Mouse (Mus musculus) ES-E14 (cell line): ENCODE results near the gene Dst.

ENCODE experiments used
- MAFK ChIP-seq: IDR thresholded peaks from 2 replicates; pipeline ENCODE4 v1.6.1; 2014; ENCODE audit warnings: mild to moderate bottlenecking, low read depth, low read length, inconsistent platforms; ENCODE audit not compliant: insufficient read depth
- ZC3H11A ChIP-seq: IDR thresholded peaks from 2 replicates; pipeline ENCODE4 v1.6.1; 2012; ENCODE audit warnings: low read depth, mild to moderate bottlenecking, inconsistent platforms, low read length, borderline replicate concordance
- ZNF384 ChIP-seq: IDR thresholded peaks from 2 replicates; pipeline ENCODE4 v1.6.1; 2012; ENCODE audit warnings: low read depth, low read length, inconsistent platforms

- TF ChIP-seq ZC3H11A (no peak), MAFK (no peak), ZNF384 (no peak)
Measured at GRCm38 (mm10) chr1:34043836-34044550, 136.0 kb downstream of the Dst start.
